Mouse (Mus musculus): ENCODE results near the gene Tub.

Gene Tub

GRCm38 (mm10) chr7:108950312-108950761 lies at the start of gene Tub:
Gene Tub (plus strand): TSS chr7:108950338.
- peak; percentile 81 to 83 for DNase-seq (ENCODE audit: low spot score in 2 of 2)

GRCm38 (mm10) chr7:108903969-108904368 lies 46.2 kb upstream of the Tub start:
- DNase-seq (ENCODE audit: low spot score in 2 of 2) = no peak

GRCm38 (mm10) chr7:108927043-108927442 lies 23.1 kb upstream of the Tub start:
- no peak for DNase-seq (ENCODE audit: low spot score in 2 of 2)

- DNase-seq (ENCODE audit: low spot score in 2 of 2) = no peak
Measured at GRCm38 (mm10) chr7:108928280-108929188, 21.6 kb upstream of the Tub start.

- no peak for DNase-seq (ENCODE audit: low spot score in 2 of 2)
Measured at GRCm38 (mm10) chr7:108929726-108930393, 20.3 kb upstream of the Tub start, which contains the start of gene Nlrp10. Gene Nlrp10 (minus strand): TSS chr7:108930178.

- DNase-seq (ENCODE audit: low spot score in 2 of 2) = peak; percentile 94 to 95
Measured at GRCm38 (mm10) chr7:108933794-108934731, 16.1 kb upstream of the Tub start, which contains the start of gene Eif3f. Gene Eif3f (plus strand): TSS chr7:108934417.

- no peak for DNase-seq (ENCODE audit: low spot score in 2 of 2)
Measured at GRCm38 (mm10) chr7:108934836-108935235, 15.3 kb upstream of the Tub start.

GRCm38 (mm10) chr7:108935411-108935810 lies 14.7 kb upstream of the Tub start:
- no peak for DNase-seq (ENCODE audit: low spot score in 2 of 2)

GRCm38 (mm10) chr7:108936591-108936990 lies 13.5 kb upstream of the Tub start:
- no peak for DNase-seq (ENCODE audit: low spot score in 2 of 2)

- DNase-seq (ENCODE audit: low spot score in 2 of 2) = no peak
Measured at GRCm38 (mm10) chr7:108941466-108941865, 8.7 kb upstream of the Tub start.

GRCm38 (mm10) chr7:108944002-108944401 lies 6.1 kb upstream of the Tub start:
- no peak for DNase-seq (ENCODE audit: low spot score in 2 of 2)

- DNase-seq (ENCODE audit: low spot score in 2 of 2) = no peak
Measured at GRCm38 (mm10) chr7:108948611-108949010, 1.5 kb upstream of the Tub start.

- no peak for DNase-seq (ENCODE audit: low spot score in 2 of 2)
Measured at GRCm38 (mm10) chr7:108949301-108949700, 837 bp upstream of the Tub start.

- DNase-seq (ENCODE audit: low spot score in 2 of 2) = peak; percentile 68 to 74
Measured at GRCm38 (mm10) chr7:108950762-108951331, 709 bp downstream of the Tub start.

GRCm38 (mm10) chr7:108952801-108953200 lies 2.7 kb downstream of the Tub start:
- no peak for DNase-seq (ENCODE audit: low spot score in 2 of 2)

- DNase-seq (ENCODE audit: low spot score in 2 of 2) = no peak
Measured at GRCm38 (mm10) chr7:108954185-108954584, 4.0 kb downstream of the Tub start.

GRCm38 (mm10) chr7:108957734-108958133 lies 7.6 kb downstream of the Tub start:
- no peak for DNase-seq (ENCODE audit: low spot score in 2 of 2)

GRCm38 (mm10) chr7:108965968-108966367 lies 15.8 kb downstream of the Tub start:
- no peak for DNase-seq (ENCODE audit: low spot score in 2 of 2)

GRCm38 (mm10) chr7:108966742-108967362 lies 16.7 kb downstream of the Tub start:
- peak in 1 of 2 experiments; percentile 44 for DNase-seq (ENCODE audit: low spot score in 2 of 2)

GRCm38 (mm10) chr7:108968201-108968600 lies 18.1 kb downstream of the Tub start:
- no peak for DNase-seq (ENCODE audit: low spot score in 2 of 2)

- no peak for DNase-seq (ENCODE audit: low spot score in 2 of 2)
Measured at GRCm38 (mm10) chr7:108972273-108972672, 22.1 kb downstream of the Tub start.
